Mouse (Mus musculus) stomach, postnatal 0 days (tissue): Measurements from ENCODE around the gene Ywhae. TPM values are rescaled to one million over a fixed set of nuclear protein-coding genes. Genes with fewer than 3 reads are reported as not detected.

Source experiments
- ATAC-seq: fragments of 200-750 bp; cut with Nextera tagmentation; 2 replicates; pipeline ENCODE4 v1.8.0; 2017; ENCODE audit not compliant: low FRiP score, low TSS enrichment
- DNase-seq: peaks from one replicate; pipeline ENCODE4 v3.0.0-alpha.2; 2016; ENCODE audit warnings: low spot score
- H3K27ac ChIP-seq: fragments of 300-500 bp; sonication (generic); replicated peaks from 2 replicates; pipeline ENCODE4 v1.5.1; 2014; ENCODE audit warnings: mild to moderate bottlenecking, control low read depth
- H3K27me3 ChIP-seq: fragments of 300-500 bp; sonication (generic); 2 replicates; pipeline ENCODE4 v1.6.1; 2014; ENCODE audit warnings: low read length; ENCODE audit not compliant: control insufficient read depth, insufficient read depth
- H3K36me3 ChIP-seq: fragments of 300-500 bp; sonication (generic); 2 replicates; pipeline ENCODE4 v1.6.1; 2014; ENCODE audit warnings: low read length, mixed read lengths; ENCODE audit not compliant: control insufficient read depth, insufficient read depth
- H3K4me1 ChIP-seq: fragments of 300-500 bp; sonication (generic); replicated peaks from 2 replicates; pipeline ENCODE4 v1.6.1; 2014; ENCODE audit warnings: antibody characterized with exemption; ENCODE audit not compliant: control insufficient read depth, insufficient read depth
- H3K4me2 ChIP-seq: fragments of 300-500 bp; sonication (generic); replicated peaks from 2 replicates; pipeline ENCODE4 v1.6.1; 2014; ENCODE audit warnings: low read depth, mild to moderate bottlenecking, control low read depth, moderate library complexity
- H3K4me3 ChIP-seq: fragments of 300-500 bp; sonication (generic); 2 replicates; pipeline ENCODE4 v1.5.1; 2014; ENCODE audit warnings: low read depth, low read length, control low read depth
- H3K9ac ChIP-seq: fragments of 300-500 bp; sonication (generic); 2 replicates; pipeline ENCODE4 v1.6.1; 2014; ENCODE audit warnings: mild to moderate bottlenecking, low read length, control low read depth, mixed read lengths
- H3K9me3 ChIP-seq: fragments of 300-500 bp; sonication (generic); 2 replicates; pipeline ENCODE4 v1.6.1; 2016; ENCODE audit warnings: low read length; ENCODE audit not compliant: control insufficient read depth
- CTCF ChIP-seq: IDR thresholded peaks from 2 replicates; pipeline ENCODE4 v1.5.1; 2016; ENCODE audit warnings: antibody characterized with exemption, low read depth, mild to moderate bottlenecking, moderate library complexity
- EP300 ChIP-seq: optimal IDR thresholded peaks from 2 replicates; pipeline ENCODE3; 2016; ENCODE audit warnings: antibody characterized with exemption
- WGBS: fragments of 180-500 bp; shearing (Covaris S2); extraction: QIAGEN DNeasy Blood & Tissue Kit; methylation state at CpG from one replicate; pipeline ENCODE4 v1.1.7; 2014; 5-methylcytosine and 5-hydroxymethylcytosine counted together
- polyA plus RNA-seq: library from polyadenylated mRNA; unstranded; fragments of >200 nt; fragmentation: Nextera tagmentation; extraction: Ambion mirVana; gene quantifications from 2 replicates; pipeline ENCODE4 v1.2.1, GENCODE M21; 2015

Ywhae gene
- polyA plus RNA-seq, 1 experiment from 2014 or later: 416 TPM

DNA sequence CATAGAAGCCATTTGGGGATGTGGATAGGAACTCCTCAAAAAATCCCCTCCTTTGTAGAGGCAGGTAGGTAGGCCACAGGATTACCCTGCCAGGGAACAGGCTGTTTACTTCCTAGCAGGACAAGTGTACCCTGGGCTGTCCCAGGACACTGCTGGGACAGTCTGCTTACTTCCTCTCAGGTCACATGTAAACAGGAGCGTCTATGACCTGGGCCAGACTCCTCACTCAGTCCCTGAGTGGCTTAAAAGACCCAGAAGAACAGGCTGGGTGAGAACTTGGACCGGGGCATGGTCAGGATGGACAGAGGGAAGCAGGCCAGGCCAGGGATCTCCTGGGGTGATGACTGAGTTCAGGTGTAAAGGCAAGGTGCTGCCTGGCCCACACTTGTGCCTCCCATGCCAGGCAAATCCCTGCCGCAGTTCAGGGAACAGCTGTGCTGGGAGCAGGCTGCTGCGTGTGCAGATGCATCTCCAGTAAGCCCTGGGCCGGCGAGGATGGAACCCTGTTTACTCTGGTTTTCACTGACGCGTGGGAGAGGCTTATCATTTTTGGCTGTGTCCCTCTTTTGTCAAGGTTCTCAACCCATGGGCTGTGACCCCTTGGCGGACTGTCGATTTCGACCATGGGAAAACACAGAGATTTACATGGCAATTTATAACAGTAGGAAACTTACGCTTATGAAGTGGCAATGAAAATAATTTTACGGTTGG is 64.0 kb downstream of the Ywhae start:
- H3K9ac ChIP-seq: no peak overlapping the region
- H3K9me3 ChIP-seq: no peaks in the 10 kb centered on the region
- DNase-seq (no peak), ATAC-seq (no peak)
- no peak overlapping the region for H3K4me2 ChIP-seq
- TF ChIP-seq EP300 (no peak), CTCF (no peak)
- H3K27me3 ChIP-seq: no peaks in the 10 kb centered on the region; the same call in 1 of the 2 replicates
- H3K36me3 ChIP-seq: no peaks in the 10 kb centered on the region
- WGBS: 63% methylated on average over 13 of the region's 13 CpGs
- no peak overlapping the region for H3K4me3 ChIP-seq
- H3K27ac ChIP-seq: no peak overlapping the region
- 0 out of 2 replicates have a peak, but pooled peaks cover 3% of the 10 kb centered on the region for H3K4me1 ChIP-seq

DNA sequence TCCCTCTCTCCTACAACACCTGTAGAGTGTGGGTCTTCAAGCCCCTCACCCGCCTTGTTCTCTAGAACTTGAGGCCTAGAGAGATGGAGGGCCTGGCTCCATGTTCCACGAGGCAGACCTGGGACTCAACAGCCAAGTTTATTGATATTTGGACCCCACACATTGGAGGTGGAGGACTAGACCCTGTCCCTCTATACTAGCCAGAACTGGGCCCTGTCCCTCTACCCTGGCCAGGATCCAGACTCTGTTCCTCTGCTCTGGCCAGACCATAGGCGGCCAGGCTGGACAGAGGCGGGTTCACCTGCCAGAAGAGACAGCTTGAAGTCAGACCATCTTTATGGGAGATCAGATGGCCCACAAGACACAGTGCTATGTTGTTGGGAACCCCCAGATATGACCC is 68.7 kb downstream of the Ywhae start:
- no peaks in the 10 kb centered on the region for H3K9me3 ChIP-seq
- H3K4me1 ChIP-seq: 0 out of 2 replicates have a peak, but pooled peaks cover 3% of the 10 kb centered on the region
- H3K27me3 ChIP-seq: no peaks in the 10 kb centered on the region
- TF ChIP-seq CTCF (no peak), EP300 (no peak)
- ATAC-seq (no peak), DNase-seq (no peak)
- no peak overlapping the region for H3K9ac ChIP-seq
- H3K36me3 ChIP-seq: no peaks in the 10 kb centered on the region
- H3K4me3 ChIP-seq: no peak overlapping the region
- no peak overlapping the region for H3K4me2 ChIP-seq
- WGBS: 77% methylated on average over 4 of the region's 4 CpGs
- H3K27ac ChIP-seq: no peak overlapping the region

DNA sequence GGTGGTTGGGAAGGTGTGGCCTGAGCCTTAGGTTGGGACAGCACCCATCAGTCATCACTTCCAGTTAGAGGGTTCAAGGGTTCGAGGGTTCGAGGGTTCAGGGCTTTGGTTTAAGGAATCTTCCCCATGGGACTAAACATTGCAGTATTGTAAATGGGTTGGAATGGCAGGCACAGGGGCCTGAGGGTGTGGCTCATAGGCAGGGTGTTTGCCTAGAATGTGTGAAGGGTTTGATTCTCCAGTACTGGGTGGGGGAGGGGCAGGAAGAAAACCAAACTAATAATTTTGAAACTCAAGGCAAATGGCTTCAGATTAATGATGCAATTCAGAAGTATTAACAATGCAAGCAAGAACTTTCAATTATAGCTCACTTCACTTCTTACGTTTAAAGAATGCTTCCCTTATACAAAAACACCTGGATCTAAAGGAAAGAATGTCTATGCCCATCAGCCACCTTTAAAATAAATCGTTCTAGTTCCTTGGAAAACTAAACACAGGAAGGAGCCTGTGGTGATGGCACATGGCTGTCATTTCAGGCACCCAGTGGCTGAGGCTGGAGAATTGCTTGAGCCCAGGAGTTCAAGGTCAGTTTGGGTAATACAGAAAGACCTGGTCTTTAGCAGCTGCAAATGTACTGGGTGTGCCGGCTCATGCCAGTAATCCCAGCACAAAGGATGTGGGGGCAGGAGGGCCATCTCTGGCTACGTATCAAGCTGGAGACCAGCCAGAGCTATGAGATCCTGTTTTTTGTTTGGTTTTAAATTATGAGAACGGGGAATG is 69.3 kb downstream of the Ywhae start:
- TF ChIP-seq CTCF (no peak), EP300 (no peak)
- H3K4me2 ChIP-seq: no peak overlapping the region
- no peak for DNase-seq
- H3K27me3 ChIP-seq: no peaks in the 10 kb centered on the region
- H3K4me3 ChIP-seq: no peak overlapping the region
- H3K27ac ChIP-seq: no peak overlapping the region
- WGBS: 53% methylated on average over 7 of the region's 7 CpGs
- 0 out of 2 replicates have a peak, but pooled peaks cover 3% of the 10 kb centered on the region for H3K4me1 ChIP-seq
- no peak for ATAC-seq
- H3K9ac ChIP-seq: no peak overlapping the region
- no peaks in the 10 kb centered on the region for H3K36me3 ChIP-seq
- H3K9me3 ChIP-seq: no peaks in the 10 kb centered on the region

DNA sequence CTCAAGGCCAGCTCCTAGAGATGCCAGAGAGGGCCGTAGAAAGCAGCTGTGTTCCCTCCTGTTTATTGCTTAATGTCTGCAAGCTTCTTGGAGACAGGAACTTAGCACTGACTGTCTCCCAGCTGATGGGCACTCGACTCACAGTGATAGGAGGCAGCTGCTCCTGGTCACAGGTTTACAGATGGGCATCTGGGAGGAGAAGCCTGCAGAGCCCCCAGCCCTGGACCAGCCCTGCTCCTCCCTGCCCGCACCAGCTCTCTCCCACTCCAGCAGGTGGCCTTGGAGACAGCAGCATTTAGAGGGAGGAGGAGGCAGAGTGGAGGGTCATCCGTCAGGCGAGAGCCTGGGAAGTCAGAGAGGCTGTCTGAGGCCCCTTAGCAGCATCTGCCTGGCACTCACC is 74.8 kb downstream of the Ywhae start:
- ATAC-seq: no peak; the same call in 1 of the 2 replicates

DNA sequence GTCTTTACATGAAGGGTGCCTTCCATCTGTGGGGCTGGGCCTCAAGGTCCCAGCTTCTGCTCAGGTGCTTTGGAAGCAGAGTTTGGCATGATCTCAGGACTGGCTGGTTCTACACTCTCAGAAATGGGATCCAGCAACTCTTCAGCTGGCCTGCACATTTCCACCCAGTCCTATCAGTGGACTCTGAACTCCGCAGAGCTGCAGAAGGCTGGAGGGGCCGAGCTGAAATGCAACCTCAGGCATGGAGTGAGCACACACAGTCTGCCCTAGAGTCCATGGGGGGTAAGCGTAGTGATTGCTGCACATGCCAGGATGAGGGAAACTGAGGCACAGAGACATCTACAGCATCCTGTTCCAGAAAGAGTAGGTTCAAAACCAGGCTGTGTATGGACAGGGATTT is 77.9 kb downstream of the Ywhae start:
- Histone ChIP-seq H3K27ac (peak overlapping the region; percentile 24; the same call in 1 of the 2 replicates), H3K27me3 (no peaks in the 10 kb centered on the region), H3K9ac (no peak overlapping the region), H3K9me3 (no peaks in the 10 kb centered on the region), H3K36me3 (no peaks in the 10 kb centered on the region), H3K4me3 (no peak overlapping the region), H3K4me2 (no peak overlapping the region), H3K4me1 (peaks cover 9% of the 10 kb centered on the region)
- DNase-seq (peak; percentile 72), ATAC-seq (peak; percentile 30; the same call in 1 of the 2 replicates)
- 77% methylated on average over 3 of the region's 3 CpGs for WGBS
- no peak for TF ChIP-seq EP300
- no peak for TF ChIP-seq CTCF

More for the DNA sequence above, 74.8 kb downstream of the Ywhae start:
- no peaks in the 10 kb centered on the region for H3K9me3 ChIP-seq
- H3K27ac ChIP-seq: no peak overlapping the region
- no peak overlapping the region for H3K4me2 ChIP-seq
- H3K4me1 ChIP-seq: 0 out of 2 replicates have a peak, but pooled peaks cover 2% of the 10 kb centered on the region
- no peaks in the 10 kb centered on the region for H3K36me3 ChIP-seq
- DNase-seq: no peak
- no peaks in the 10 kb centered on the region for H3K27me3 ChIP-seq
- TF ChIP-seq CTCF (peak; percentile 39), EP300 (no peak)
- H3K4me3 ChIP-seq: no peak overlapping the region
- WGBS: 46% methylated on average over 5 of the region's 5 CpGs
- H3K9ac ChIP-seq: 0 out of 2 replicates have a peak overlapping the region, but pooled peaks have one; percentile 13
